Mouse (Mus musculus) liver, adult 2 months (tissue): ENCODE measurements around the gene Vps26a. TPM values are rescaled to one million over a fixed set of nuclear protein-coding genes. Genes with fewer than 3 reads are reported as not detected.
"Not testable (repeated sequence)": the region's sequence is repeated elsewhere in the genome, so short reads cannot be mapped to it uniquely, and the experiment has no call there.

ENCODE experiments used
- DNase-seq: peaks from one replicate; pipeline ENCODE4 v3.0.0-alpha.2; 2011; ENCODE audit warnings: low read depth, low spot score; ENCODE audit errors: extremely low read depth
- H3K27ac ChIP-seq: fragments of 200-500 bp; replicated peaks from 2 replicates; pipeline ENCODE4 v1.5.1; 2012; ENCODE audit warnings: low read depth, mild to moderate bottlenecking, control low read depth, inconsistent platforms, low read length; ENCODE audit not compliant: insufficient read depth
- H3K27me3 ChIP-seq: fragments of 200-500 bp; 2 replicates; pipeline ENCODE4 v1.6.1; 2012; ENCODE audit warnings: mild to moderate bottlenecking, moderate library complexity, low read length, inconsistent platforms; ENCODE audit not compliant: control insufficient read depth, insufficient read depth
- H3K36me3 ChIP-seq: fragments of 200-500 bp; 2 replicates; pipeline ENCODE4 v1.6.1; 2012; ENCODE audit warnings: low read length, inconsistent platforms; ENCODE audit not compliant: control insufficient read depth, insufficient read depth
- H3K4me1 ChIP-seq: fragments of 200-500 bp; 2 replicates; pipeline ENCODE4 v1.6.1; 2011; ENCODE audit warnings: low read length; ENCODE audit not compliant: control insufficient read depth, insufficient read depth
- H3K4me3 ChIP-seq: fragments of 200-500 bp; 2 replicates; pipeline ENCODE4 v1.5.1; 2011; ENCODE audit warnings: low read depth, mild to moderate bottlenecking, control low read depth, low read length, moderate library complexity; ENCODE audit not compliant: insufficient read depth
- H3K79me2 ChIP-seq: fragments of 200-500 bp; 2 replicates; pipeline ENCODE4 v1.6.1; 2012; ENCODE audit warnings: inconsistent platforms, mild to moderate bottlenecking, low read length, moderate library complexity; ENCODE audit not compliant: control insufficient read depth, insufficient read depth
- H3K9ac ChIP-seq: fragments of 200-500 bp; 2 replicates; pipeline ENCODE4 v1.6.1; 2012; ENCODE audit warnings: low read depth, mild to moderate bottlenecking, control low read depth, inconsistent platforms, low read length
- CTCF ChIP-seq: fragments of 200-500 bp; IDR thresholded peaks from 2 replicates; pipeline ENCODE4 v1.5.1; 2011; ENCODE audit warnings: low read depth, low read length, control low read depth
- POLR2A ChIP-seq: fragments of 200-500 bp; IDR thresholded peaks from 2 replicates; pipeline ENCODE4 v1.6.1; 2011; ENCODE audit warnings: low read length, control low read depth; ENCODE audit not compliant: insufficient read depth; ENCODE audit errors: extremely low read depth
- WGBS: fragments of 180-500 bp; shearing (Covaris S2); methylation state at CpG from one replicate; pipeline ENCODE4 v1.1.7; 2018; 5-methylcytosine and 5-hydroxymethylcytosine counted together
- polyA plus RNA-seq: library from polyadenylated mRNA; depleted of rRNA; stranded (reverse); fragments of >200 nt; gene quantifications from 2 replicates; pipeline ENCODE4 v1.2.3, GENCODE M21; 2012
- total RNA-seq: library from RNA; depleted of rRNA; stranded (reverse); fragments of >200 nt; gene quantifications from 2 replicates; pipeline ENCODE4 v1.2.3, GENCODE M21; 2014

Gene Vps26a
- total and polyA plus RNA-seq, 2 experiments, result 7.7 to 39.7 TPM

- H3K9ac ChIP-seq, result no peak overlapping the region
- TF ChIP-seq POLR2A (no peak), CTCF (peak; percentile 82)
- H3K36me3 ChIP-seq, result no peaks in the 10 kb centered on the region
- peak; percentile 54 for DNase-seq
- peaks cover 3% of the 10 kb centered on the region; the same call in 1 of the 2 replicates for H3K79me2 ChIP-seq
- H3K27ac ChIP-seq, result no peak overlapping the region
- H3K4me3 ChIP-seq, result no peak overlapping the region
- H3K4me1 ChIP-seq, result no peaks in the 10 kb centered on the region; the same call in 1 of the 2 replicates
- 17% methylated on average over 15 of the region's 15 CpGs for WGBS
- no peaks in the 10 kb centered on the region for H3K27me3 ChIP-seq
Measured at GRCm38 (mm10) chr10:62500088-62500915, 13.7 kb upstream of the Vps26a start.

- WGBS, result 84% methylated on average over 3 of the region's 3 CpGs
- H3K4me1 ChIP-seq, H3K79me2 ChIP-seq, H3K9ac ChIP-seq, DNase-seq, H3K4me3 ChIP-seq, H3K27me3 ChIP-seq, H3K27ac ChIP-seq, H3K36me3 ChIP-seq: not testable (repeated sequence)
Measured at GRCm38 (mm10) chr10:62491681-62492080, 5.1 kb upstream of the Vps26a start.

- Histone ChIP-seq H3K79me2 (peaks cover 14% of the 10 kb centered on the region; the same call in 1 of the 2 replicates), H3K27me3 (no peaks in the 10 kb centered on the region), H3K27ac (no peak overlapping the region), H3K9ac (no peak overlapping the region), H3K36me3 (no peaks in the 10 kb centered on the region), H3K4me1 (peaks cover 9% of the 10 kb centered on the region), H3K4me3 (no peak overlapping the region)
- WGBS, result 19% methylated on average over 1 of the region's 1 CpGs
- TF ChIP-seq CTCF (no peak; the same call in 1 of the 2 replicates), POLR2A (no peak)
- peak; percentile 65 for DNase-seq
Measured at GRCm38 (mm10) chr10:62488266-62488665, 1.7 kb upstream of the Vps26a start.

- WGBS, result 1% methylated on average over 44 of the region's 48 CpGs
- no peaks in the 10 kb centered on the region for H3K36me3 ChIP-seq
- peak; percentile 58 for DNase-seq
- TF ChIP-seq CTCF (no peak), POLR2A (no peak)
- peak overlapping the region; percentile 98 for H3K9ac ChIP-seq
- H3K27ac ChIP-seq, result peak overlapping the region; percentile 97
- H3K79me2 ChIP-seq, result peaks cover 26% of the 10 kb centered on the region; the same call in 1 of the 2 replicates
- peak overlapping the region; percentile 99 for H3K4me3 ChIP-seq
- no peaks in the 10 kb centered on the region for H3K27me3 ChIP-seq
- peaks cover 9% of the 10 kb centered on the region for H3K4me1 ChIP-seq
Measured at GRCm38 (mm10) chr10:62485878-62486582, 575 bp downstream of the Vps26a start.

GRCm38 (mm10) chr10:62481108-62481852 is 5.3 kb downstream of the Vps26a start:
- Histone ChIP-seq H3K27me3 (no peaks in the 10 kb centered on the region), H3K4me1 (peaks cover 2% of the 10 kb centered on the region), H3K9ac (no peak overlapping the region), H3K36me3 (peaks cover 10% of the 10 kb centered on the region), H3K4me3 (no peak overlapping the region), H3K79me2 (peaks cover 33% of the 10 kb centered on the region), H3K27ac (no peak overlapping the region)
- TF ChIP-seq POLR2A (no peak), CTCF (no peak)
- DNase-seq, result no peak
- 79% methylated on average over 7 of the region's 7 CpGs for WGBS
